Mouse (Mus musculus): ENCODE results near the gene Ifnl2. TPM values are rescaled to one million over a fixed set of nuclear protein-coding genes. Genes with fewer than 3 reads are reported as not detected.

Gene Ifnl2
- total and polyA plus RNA-seq, 3 experiments: not detected

DNA sequence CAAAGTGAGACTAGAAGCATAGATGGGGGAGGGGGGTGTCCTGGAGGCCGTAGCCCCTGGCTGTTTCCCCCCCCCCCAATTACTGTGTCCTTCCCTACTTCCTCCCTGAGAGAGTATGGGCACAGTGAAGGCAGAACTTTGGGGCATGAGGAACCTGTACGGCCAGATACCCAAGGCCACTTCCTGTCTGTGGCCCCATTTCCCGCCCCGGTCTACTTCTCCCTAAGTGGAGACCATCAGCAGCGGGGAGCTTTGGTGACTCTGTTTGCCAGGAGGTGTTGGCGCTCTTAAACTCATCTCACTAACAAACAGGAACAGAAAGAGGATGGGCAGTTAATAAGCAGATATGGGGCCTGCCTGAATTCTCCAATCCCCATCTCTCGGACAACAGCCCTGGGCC is 37.4 kb upstream of the Ifnl2 start:
- no peak for DNase-seq
- peaks cover 14% of the 10 kb centered on the region for H3K27me3 ChIP-seq (ENCODE audit: control insufficient read depth, insufficient read depth, low read length)
- TF ChIP-seq CTCF (IDR thresholded peaks at IDR 0.05) (no peak), EP300 (IDR thresholded peaks at IDR 0.05; ENCODE audit: insufficient read depth, low read depth, low read length) (no peak), POLR2A (IDR thresholded peaks at IDR 0.05; ENCODE audit: insufficient read depth, low read depth, low read length) (no peak)
- no peak overlapping the region for H3K9ac ChIP-seq (ENCODE audit: low read depth, low read length)
- H3K36me3 ChIP-seq (ENCODE audit: control insufficient read depth, insufficient read depth, low read length): no peaks in the 10 kb centered on the region
- no peak overlapping the region for H3K4me3 ChIP-seq
- H3K79me2 ChIP-seq (replicated peaks; ENCODE audit: control insufficient read depth, insufficient read depth, low read length): no peaks in the 10 kb centered on the region
- H3K4me1 ChIP-seq (ENCODE audit: control insufficient read depth, insufficient read depth, low read length): no peaks in the 10 kb centered on the region
- H3K27ac ChIP-seq: no peak overlapping the region
- intact Hi-C loops (cut with DNase I): no loop called here
- WGBS: 64% methylated on average over 7 of the region's 7 CpGs

DNA sequence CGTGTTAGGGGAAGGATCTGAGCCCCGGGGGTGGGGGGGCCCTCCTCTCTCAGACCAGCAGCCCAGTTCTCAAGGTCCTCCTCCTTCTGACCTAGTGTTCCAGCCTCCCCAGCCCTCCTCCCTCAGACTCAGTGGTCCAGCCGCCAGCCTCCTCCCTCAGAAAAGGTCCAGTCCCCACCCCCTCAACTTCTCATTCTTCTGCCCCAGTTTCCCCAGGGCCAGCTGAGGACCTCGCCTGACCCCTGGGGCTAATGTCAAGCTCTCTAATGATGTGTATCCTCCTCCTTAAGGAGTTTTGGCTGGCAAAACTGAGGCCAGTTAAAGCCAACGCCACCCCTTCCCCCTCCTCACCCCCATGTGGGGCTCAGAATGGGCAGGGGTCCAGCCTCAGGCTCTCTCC is 36.9 kb upstream of the Ifnl2 start, which contains the start of gene Nccrp1:
Gene Nccrp1, minus strand, starts transcription at position 101 of the 400 bp plus-strand sequence.
- H3K27me3 ChIP-seq (ENCODE audit: control insufficient read depth, insufficient read depth, low read length): peaks cover 14% of the 10 kb centered on the region
- H3K36me3 ChIP-seq (ENCODE audit: control insufficient read depth, insufficient read depth, low read length): no peaks in the 10 kb centered on the region
- DNase-seq: no peak
- no peaks in the 10 kb centered on the region for H3K4me1 ChIP-seq (ENCODE audit: control insufficient read depth, insufficient read depth, low read length)
- intact Hi-C loops (cut with DNase I): no loop called here
- H3K27ac ChIP-seq: no peak within 1 kb of the TSS
- H3K9ac ChIP-seq (ENCODE audit: low read depth, low read length): no peak within 1 kb of the TSS
- no peak within 1 kb of the TSS for H3K4me3 ChIP-seq
- no peaks in the 10 kb centered on the region for H3K79me2 ChIP-seq (replicated peaks; ENCODE audit: control insufficient read depth, insufficient read depth, low read length)
- TF ChIP-seq CTCF (IDR thresholded peaks at IDR 0.05) (no peak), POLR2A (IDR thresholded peaks at IDR 0.05; ENCODE audit: insufficient read depth, low read depth, low read length) (no peak), EP300 (IDR thresholded peaks at IDR 0.05; ENCODE audit: insufficient read depth, low read depth, low read length) (no peak)
- WGBS: 13% methylated on average over 5 of the region's 5 CpGs

- H3K27me3 ChIP-seq (ENCODE audit: control insufficient read depth, insufficient read depth, low read length): peaks cover 14% of the 10 kb centered on the region
- no peak overlapping the region for H3K27ac ChIP-seq
- DNase-seq: no peak
- no peak for TF ChIP-seq EP300 (IDR thresholded peaks at IDR 0.05; ENCODE audit: insufficient read depth, low read depth, low read length)
- TF ChIP-seq CTCF (IDR thresholded peaks at IDR 0.05): no peak
- no peak for TF ChIP-seq POLR2A (IDR thresholded peaks at IDR 0.05; ENCODE audit: insufficient read depth, low read depth, low read length)
- no peak overlapping the region for H3K4me3 ChIP-seq
- no peaks in the 10 kb centered on the region for H3K36me3 ChIP-seq (ENCODE audit: control insufficient read depth, insufficient read depth, low read length)
- H3K79me2 ChIP-seq (replicated peaks; ENCODE audit: control insufficient read depth, insufficient read depth, low read length): no peaks in the 10 kb centered on the region
- intact Hi-C loops (cut with DNase I): no loop called here
- H3K4me1 ChIP-seq (ENCODE audit: control insufficient read depth, insufficient read depth, low read length): no peaks in the 10 kb centered on the region
- H3K9ac ChIP-seq (ENCODE audit: low read depth, low read length): no peak overlapping the region
- WGBS: 3% methylated on average over 22 of the region's 22 CpGs
Observed at GRCm38 (mm10) chr7:28546649-28547048, 36.4 kb upstream of the Ifnl2 start.

DNA sequence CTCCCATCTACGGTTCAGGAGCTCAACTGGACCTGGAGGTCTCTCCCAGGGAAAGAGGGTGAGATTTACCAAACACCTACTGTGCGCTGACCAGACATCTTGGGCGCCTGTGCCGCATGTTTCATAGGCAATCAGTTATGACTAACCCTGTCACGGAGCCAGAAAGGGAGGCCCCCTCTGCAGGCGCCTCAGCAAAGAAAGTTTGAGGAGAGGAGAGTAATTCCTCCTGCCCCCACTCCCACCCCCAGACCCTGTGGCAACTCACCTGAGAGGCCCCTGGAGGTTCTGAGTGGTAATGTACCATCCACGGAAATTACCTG is 35.6 kb upstream of the Ifnl2 start:
- intact Hi-C loops (cut with DNase I): no loop called here
- H3K9ac ChIP-seq (ENCODE audit: low read depth, low read length): no peak overlapping the region
- H3K27ac ChIP-seq: no peak overlapping the region
- no peaks in the 10 kb centered on the region for H3K36me3 ChIP-seq (ENCODE audit: control insufficient read depth, insufficient read depth, low read length)
- no peak for DNase-seq
- H3K4me1 ChIP-seq (ENCODE audit: control insufficient read depth, insufficient read depth, low read length): no peaks in the 10 kb centered on the region
- H3K4me3 ChIP-seq: no peak overlapping the region
- 47% methylated on average over 7 of the region's 7 CpGs for WGBS
- H3K79me2 ChIP-seq (replicated peaks; ENCODE audit: control insufficient read depth, insufficient read depth, low read length): no peaks in the 10 kb centered on the region
- no peak for TF ChIP-seq CTCF (IDR thresholded peaks at IDR 0.05)
- TF ChIP-seq EP300 (IDR thresholded peaks at IDR 0.05; ENCODE audit: insufficient read depth, low read depth, low read length): no peak
- H3K27me3 ChIP-seq (ENCODE audit: control insufficient read depth, insufficient read depth, low read length): peaks cover 14% of the 10 kb centered on the region

- Histone ChIP-seq H3K4me1 (ENCODE audit: control insufficient read depth, insufficient read depth, low read length) (no peaks in the 10 kb centered on the region), H3K4me3 (no peak overlapping the region), H3K9ac (ENCODE audit: low read depth, low read length) (no peak overlapping the region), H3K27ac (no peak overlapping the region), H3K36me3 (ENCODE audit: control insufficient read depth, insufficient read depth, low read length) (no peaks in the 10 kb centered on the region), H3K79me2 (replicated peaks; ENCODE audit: control insufficient read depth, insufficient read depth, low read length) (no peaks in the 10 kb centered on the region), H3K27me3 (ENCODE audit: control insufficient read depth, insufficient read depth, low read length) (peaks cover 14% of the 10 kb centered on the region)
- 34% methylated on average over 14 of the region's 14 CpGs for WGBS
- TF ChIP-seq CTCF (IDR thresholded peaks at IDR 0.05) (no peak), POLR2A (IDR thresholded peaks at IDR 0.05; ENCODE audit: insufficient read depth, low read depth, low read length) (no peak), EP300 (IDR thresholded peaks at IDR 0.05; ENCODE audit: insufficient read depth, low read depth, low read length) (no peak)
- DNase-seq: no peak
- intact Hi-C loops (cut with DNase I): no loop called here
Observed at GRCm38 (mm10) chr7:28545048-28545890, 35.0 kb upstream of the Ifnl2 start.

- no peak overlapping the region for H3K4me3 ChIP-seq
- DNase-seq: no peak
- 12% methylated on average over 27 of the region's 27 CpGs for WGBS
- TF ChIP-seq POLR2A (IDR thresholded peaks at IDR 0.05; ENCODE audit: insufficient read depth, low read depth, low read length) (no peak), CTCF (IDR thresholded peaks at IDR 0.05) (no peak), EP300 (IDR thresholded peaks at IDR 0.05; ENCODE audit: insufficient read depth, low read depth, low read length) (no peak)
- intact Hi-C loops (cut with DNase I): no loop called here
- no peaks in the 10 kb centered on the region for H3K79me2 ChIP-seq (replicated peaks; ENCODE audit: control insufficient read depth, insufficient read depth, low read length)
- H3K36me3 ChIP-seq (ENCODE audit: control insufficient read depth, insufficient read depth, low read length): no peaks in the 10 kb centered on the region
- H3K27ac ChIP-seq: no peak overlapping the region
- H3K27me3 ChIP-seq (ENCODE audit: control insufficient read depth, insufficient read depth, low read length): peaks cover 14% of the 10 kb centered on the region
- no peaks in the 10 kb centered on the region for H3K4me1 ChIP-seq (ENCODE audit: control insufficient read depth, insufficient read depth, low read length)
- no peak overlapping the region for H3K9ac ChIP-seq (ENCODE audit: low read depth, low read length)
Observed at GRCm38 (mm10) chr7:28544051-28544601, 33.9 kb upstream of the Ifnl2 start.

Measured in heart, adult 2 months (tissue).